Mouse (Mus musculus) intestine, embryonic 16.5 days (tissue): Measurements from ENCODE around the gene Rtn4rl1. TPM values are rescaled to one million over a fixed set of nuclear protein-coding genes. Genes with fewer than 3 reads are reported as not detected.
A peak's percentile ranks its signal among the peaks of the same experiment; 100 is the strongest.

Experiments
- ATAC-seq: fragments of 200-750 bp; cut with Nextera tagmentation; 2 replicates; pipeline ENCODE4 v1.8.0; 2017; ENCODE audit warnings: moderate TSS enrichment, moderate library complexity
- H3K27ac ChIP-seq: fragments of 300-500 bp; sonication (generic); 2 replicates; pipeline ENCODE4 v1.5.1; 2014; ENCODE audit warnings: mild to moderate bottlenecking, low read length
- H3K27me3 ChIP-seq: fragments of 300-500 bp; sonication (generic); replicated peaks from 2 replicates; pipeline ENCODE4 v1.6.1; 2014; ENCODE audit warnings: low read length, control low read depth, mixed read lengths; ENCODE audit not compliant: control insufficient read depth, insufficient read depth
- H3K36me3 ChIP-seq: fragments of 300-500 bp; sonication (generic); 2 replicates; pipeline ENCODE4 v1.6.1; 2014; ENCODE audit warnings: low read length, control low read depth; ENCODE audit not compliant: control insufficient read depth, insufficient read depth
- H3K4me1 ChIP-seq: fragments of 300-500 bp; sonication (generic); 2 replicates; pipeline ENCODE4 v1.6.1; 2014; ENCODE audit warnings: low read length, control low read depth, mixed read lengths; ENCODE audit not compliant: control insufficient read depth, insufficient read depth
- H3K4me2 ChIP-seq: fragments of 300-500 bp; sonication (generic); 2 replicates; pipeline ENCODE4 v1.6.1; 2014; ENCODE audit warnings: low read depth, low read length, control low read depth
- H3K4me3 ChIP-seq: fragments of 300-500 bp; sonication (generic); 2 replicates; pipeline ENCODE4 v1.5.1; 2014; ENCODE audit warnings: mild to moderate bottlenecking, low read length
- H3K9ac ChIP-seq: fragments of 300-500 bp; sonication (generic); 2 replicates; pipeline ENCODE4 v1.6.1; 2014; ENCODE audit warnings: low read depth, low read length
- H3K9me3 ChIP-seq: fragments of 300-500 bp; sonication (generic); 2 replicates; pipeline ENCODE4 v1.6.1; 2016; ENCODE audit warnings: low read length, control low read depth; ENCODE audit not compliant: control insufficient read depth
- whole genome bisulfite sequencing: fragments of 180-500 bp; shearing (Covaris S2); extraction: QIAGEN DNeasy Blood & Tissue Kit; methylation state at CpG from one replicate; pipeline ENCODE4 v1.1.7; 2014; 5-methylcytosine and 5-hydroxymethylcytosine counted together
- polyA plus RNA-seq: library from polyadenylated mRNA; unstranded; fragments of >200 nt; fragmentation: Nextera tagmentation; extraction: Ambion mirVana; gene quantifications from 2 replicates; pipeline ENCODE4 v1.2.1, GENCODE M21; 2015

The Rtn4rl1 gene
- polyA plus RNA-seq, 1 experiment from 2014 or later, result 1.5 TPM

GRCm38 (mm10) chr11:75214081-75214950 lies 20.7 kb downstream of the Rtn4rl1 start:
- WGBS, result 22% methylated on average over 13 of the region's 13 CpGs
- Histone ChIP-seq H3K4me2 (peak overlapping the region; percentile 62), H3K9me3 (no peaks in the 10 kb centered on the region), H3K36me3 (no peaks in the 10 kb centered on the region), H3K4me1 (peaks cover 20% of the 10 kb centered on the region), H3K4me3 (peak overlapping the region; percentile 37), H3K9ac (peak overlapping the region; percentile 66), H3K27me3 (no peaks in the 10 kb centered on the region), H3K27ac (peak overlapping the region; percentile 82)
- peak; percentile 29 for ATAC-seq

- no peaks in the 10 kb centered on the region for H3K9me3 ChIP-seq
- H3K36me3 ChIP-seq, result no peaks in the 10 kb centered on the region
- no peak overlapping the region for H3K4me2 ChIP-seq
- WGBS, result 36% methylated on average over 9 of the region's 9 CpGs
- H3K9ac ChIP-seq, result no peak overlapping the region
- no peaks in the 10 kb centered on the region for H3K27me3 ChIP-seq
- no peak overlapping the region for H3K27ac ChIP-seq
- peaks cover 10% of the 10 kb centered on the region; the same call in 1 of the 2 replicates for H3K4me1 ChIP-seq
- ATAC-seq, result peak; percentile 63
- no peak overlapping the region for H3K4me3 ChIP-seq
Observed at GRCm38 (mm10) chr11:75220115-75220514, 26.5 kb downstream of the Rtn4rl1 start.

- Histone ChIP-seq H3K36me3 (no peaks in the 10 kb centered on the region), H3K9ac (no peak overlapping the region), H3K27me3 (no peaks in the 10 kb centered on the region), H3K27ac (no peak overlapping the region), H3K9me3 (no peaks in the 10 kb centered on the region), H3K4me2 (no peak overlapping the region), H3K4me3 (no peak overlapping the region), H3K4me1 (peaks cover 10% of the 10 kb centered on the region; the same call in 1 of the 2 replicates)
- no peak for ATAC-seq
- 45% methylated on average over 5 of the region's 6 CpGs for WGBS
Observed at GRCm38 (mm10) chr11:75220517-75221145, 27.0 kb downstream of the Rtn4rl1 start.

DNA sequence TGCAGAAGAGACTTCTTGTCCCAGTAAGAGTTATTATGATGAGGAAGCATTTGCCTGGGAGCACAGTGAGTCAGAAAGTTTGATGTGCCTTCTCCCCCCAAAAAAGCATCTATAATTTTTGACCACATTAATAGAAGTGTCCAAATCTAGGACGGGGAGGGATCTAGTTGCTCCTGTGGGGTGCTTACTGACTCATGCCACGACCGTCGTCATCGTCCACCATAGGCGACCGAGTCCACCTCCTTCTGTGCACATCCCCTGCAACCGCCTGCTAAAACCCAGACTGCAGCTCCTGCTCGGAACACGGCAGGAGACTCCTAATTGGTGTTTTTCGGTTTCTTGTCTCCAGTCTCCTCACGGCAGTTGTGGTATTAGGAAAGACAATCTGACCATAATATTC lies 30.5 kb downstream of the Rtn4rl1 start:
- Histone ChIP-seq H3K9ac (no peak overlapping the region), H3K4me3 (no peak overlapping the region), H3K4me1 (peaks cover 10% of the 10 kb centered on the region; the same call in 1 of the 2 replicates), H3K4me2 (no peak overlapping the region), H3K36me3 (no peaks in the 10 kb centered on the region), H3K27ac (no peak overlapping the region), H3K27me3 (no peaks in the 10 kb centered on the region), H3K9me3 (no peaks in the 10 kb centered on the region)
- ATAC-seq, result no peak
- WGBS, result 89% methylated on average over 12 of the region's 12 CpGs

GRCm38 (mm10) chr11:75224835-75225234 lies 31.3 kb downstream of the Rtn4rl1 start:
- no peaks in the 10 kb centered on the region for H3K27me3 ChIP-seq
- no peak overlapping the region for H3K4me2 ChIP-seq
- peaks cover 10% of the 10 kb centered on the region; the same call in 1 of the 2 replicates for H3K4me1 ChIP-seq
- ATAC-seq, result no peak
- H3K4me3 ChIP-seq, result no peak overlapping the region
- H3K9me3 ChIP-seq, result no peaks in the 10 kb centered on the region
- no peak overlapping the region for H3K27ac ChIP-seq
- no peaks in the 10 kb centered on the region for H3K36me3 ChIP-seq
- 87% methylated on average over 4 of the region's 4 CpGs for WGBS
- no peak overlapping the region for H3K9ac ChIP-seq

GRCm38 (mm10) chr11:75227632-75228031 lies 34.0 kb downstream of the Rtn4rl1 start:
- Histone ChIP-seq H3K36me3 (no peaks in the 10 kb centered on the region), H3K9me3 (no peaks in the 10 kb centered on the region), H3K9ac (no peak overlapping the region), H3K4me2 (no peak overlapping the region), H3K27me3 (no peaks in the 10 kb centered on the region), H3K4me1 (peaks cover 4% of the 10 kb centered on the region; the same call in 1 of the 2 replicates), H3K27ac (no peak overlapping the region), H3K4me3 (no peak overlapping the region)
- WGBS, result 62% methylated on average over 3 of the region's 3 CpGs
- ATAC-seq, result no peak

DNA sequence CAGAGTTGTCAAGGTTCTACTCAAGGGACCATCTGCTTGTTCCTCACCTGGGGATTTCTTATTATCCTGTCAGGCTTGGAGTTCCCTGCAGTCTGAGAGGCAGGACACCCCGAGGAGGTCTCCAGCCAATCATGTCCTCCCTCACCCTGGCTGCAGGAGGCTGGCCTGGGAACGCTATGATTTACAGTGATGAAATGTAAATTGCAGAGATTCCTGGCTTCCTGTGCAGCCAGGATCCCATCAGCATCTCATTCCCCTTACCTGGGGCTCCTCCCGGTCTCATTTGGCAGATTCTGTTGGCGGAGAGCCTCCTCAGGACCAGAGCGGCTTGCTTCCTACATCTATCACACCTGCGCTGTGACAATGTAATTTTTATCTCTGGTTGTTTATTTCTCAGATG lies 35.7 kb downstream of the Rtn4rl1 start:
- H3K4me3 ChIP-seq, result no peak overlapping the region
- H3K27me3 ChIP-seq, result no peaks in the 10 kb centered on the region
- no peak overlapping the region for H3K4me2 ChIP-seq
- no peak for ATAC-seq
- H3K36me3 ChIP-seq, result no peaks in the 10 kb centered on the region
- no peak overlapping the region for H3K27ac ChIP-seq
- no peak overlapping the region for H3K9ac ChIP-seq
- peaks cover 4% of the 10 kb centered on the region; the same call in 1 of the 2 replicates for H3K4me1 ChIP-seq
- WGBS, result 63% methylated on average over 6 of the region's 6 CpGs
- no peaks in the 10 kb centered on the region for H3K9me3 ChIP-seq

- Histone ChIP-seq H3K4me2 (no peak overlapping the region), H3K27me3 (peaks cover 3% of the 10 kb centered on the region; the same call in 1 of the 2 replicates), H3K9ac (no peak overlapping the region), H3K9me3 (no peaks in the 10 kb centered on the region), H3K4me3 (no peak overlapping the region), H3K27ac (no peak overlapping the region), H3K4me1 (peaks cover 4% of the 10 kb centered on the region; the same call in 1 of the 2 replicates), H3K36me3 (no peaks in the 10 kb centered on the region)
- no peak for ATAC-seq
- WGBS, result 93% methylated on average over 6 of the region's 6 CpGs
Observed at GRCm38 (mm10) chr11:75230272-75230760, 36.7 kb downstream of the Rtn4rl1 start.

- H3K4me2 ChIP-seq, result no peak overlapping the region
- peaks cover 4% of the 10 kb centered on the region; the same call in 1 of the 2 replicates for H3K4me1 ChIP-seq
- H3K9me3 ChIP-seq, result no peaks in the 10 kb centered on the region
- no peak overlapping the region for H3K9ac ChIP-seq
- no peak overlapping the region for H3K27ac ChIP-seq
- WGBS, result 12% methylated on average over 7 of the region's 7 CpGs
- peak; percentile 38; the same call in 1 of the 2 replicates for ATAC-seq
- no peak overlapping the region for H3K4me3 ChIP-seq
- H3K36me3 ChIP-seq, result no peaks in the 10 kb centered on the region
- H3K27me3 ChIP-seq, result peaks cover 3% of the 10 kb centered on the region; the same call in 1 of the 2 replicates
Observed at GRCm38 (mm10) chr11:75231756-75232155, 38.2 kb downstream of the Rtn4rl1 start.
